Mouse (Mus musculus) megakaryocyte, embryonic 14.5 days (primary cell): ENCODE results near the gene Ppp3ca.

Experiments
- FLI1 ChIP-seq: IDR thresholded peaks from 2 replicates; pipeline ENCODE4 v1.6.1; 2012; ENCODE audit warnings: low read length, inconsistent platforms, mixed read lengths
- GATA1 ChIP-seq: IDR thresholded peaks from 3 replicates; pipeline ENCODE4 v1.6.1; 2012; ENCODE audit warnings: mixed read lengths, low read length, inconsistent platforms, borderline replicate concordance

DNA sequence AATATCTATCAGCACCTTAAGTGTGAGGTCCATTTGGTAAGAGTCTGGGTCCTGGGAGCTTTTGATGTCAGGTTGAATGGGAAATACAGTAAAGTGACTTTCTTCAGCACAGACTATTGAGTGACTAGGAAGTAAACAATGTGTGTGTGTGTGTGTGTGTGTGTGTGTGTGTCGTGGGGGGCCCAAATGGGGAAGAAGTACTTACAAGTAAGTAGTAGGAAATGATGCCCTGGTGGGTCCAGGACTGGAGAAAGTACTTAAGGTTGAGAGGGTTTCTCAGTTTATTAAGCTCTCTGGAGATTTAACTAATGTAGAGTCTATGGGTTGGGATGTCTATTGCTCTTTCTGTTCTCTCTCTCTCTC, 92.0 kb downstream of the Ppp3ca start:
- TF ChIP-seq GATA1 = no peak
- TF ChIP-seq FLI1 = no peak
